Comparison of ENCODE assay signal across 9 mouse cellular contexts in genomic region chr9:41378627-41379231, GRCm38 (mm10).
DNase-seq lines count a peak whose midpoint lies in the region; ATAC-seq lines count a peak whose summit lies in the region.
"Had no signal": no experiment of that assay in that cellular context is flagged by ENCODE, and none has a peak within 500 bp of the region (broad histone marks: within the 10 kb centered on the region; RNA-seq: fewer than 3 reads in every experiment).

No protein-coding gene starts in this region.

- peak; percentile 60 for ATAC-seq in forebrain, embryonic 12.5 days (ENCODE audit: low FRiP score)

- no peaks in the 10 kb centered on the region for H3K27me3 ChIP-seq in forebrain, embryonic 12.5 days
- H3K27me3 ChIP-seq in midbrain, embryonic 10.5 days (ENCODE audit: low read depth, poor library complexity, severe bottlenecking), result no peaks in the 10 kb centered on the region

- H3K4me3 ChIP-seq in forebrain, embryonic 12.5 days (replicated peaks), result peak overlapping the region; percentile 20
- peak overlapping the region; percentile 58 for H3K4me3 ChIP-seq in midbrain, embryonic 10.5 days

- peak overlapping the region; percentile 55 for H3K9ac ChIP-seq in forebrain, embryonic 12.5 days

- peak; percentile 29 for DNase-seq in right cerebral cortex, postnatal 25 days
- no peak for DNase-seq in right cerebral cortex, postnatal 36 days (ENCODE audit: low spot score in 2 of 2)
- peak; percentile 72 for DNase-seq in midbrain, embryonic 10.5 days (ENCODE audit: low spot score)
- no peak for DNase-seq in urinary bladder, postnatal 4 days (ENCODE audit: low spot score in 2 of 2)
- DNase-seq in kidney, postnatal 36 days, result no peak
- DNase-seq in ovary, adult 18-20 months (ENCODE audit: low spot score), result no peak
- DNase-seq: heart, adult 18-20 months had no signal

- H3K4me1 ChIP-seq in forebrain, embryonic 12.5 days, result peaks cover 67% of the 10 kb centered on the region
- H3K4me1 ChIP-seq in midbrain, embryonic 10.5 days, result peaks cover 93% of the 10 kb centered on the region

- 8% methylated on average over 10 of the region's 10 CpGs for WGBS in forebrain, embryonic 12.5 days
- WGBS in midbrain, embryonic 10.5 days, result 13% methylated on average over 10 of the region's 10 CpGs

- H3K36me3 ChIP-seq in forebrain, embryonic 12.5 days (replicated peaks), result no peaks in the 10 kb centered on the region
- peaks cover 15% of the 10 kb centered on the region; the same call in 1 of the 2 replicates for H3K36me3 ChIP-seq in midbrain, embryonic 10.5 days

- H3K27ac ChIP-seq in forebrain, embryonic 12.5 days, result peak overlapping the region; percentile 96
- H3K27ac ChIP-seq in midbrain, embryonic 10.5 days (replicated peaks), result peak overlapping the region; percentile 97
- H3K27ac ChIP-seq: macrophage had no signal

- H3K9me3 ChIP-seq in forebrain, embryonic 12.5 days, result no peaks in the 10 kb centered on the region
- H3K9me3 ChIP-seq in midbrain, embryonic 10.5 days (replicated peaks), result no peaks in the 10 kb centered on the region

- peak overlapping the region; percentile 68 for H3K4me2 ChIP-seq in forebrain, embryonic 12.5 days

Comparison
In these comparisons a context has a peak if more than half of its experiments do, and no peak if none do; other contexts are left out.
1. DNase-seq: peak in right cerebral cortex, postnatal 25 days (single experiment) and midbrain, embryonic 10.5 days (single experiment); none in right cerebral cortex, postnatal 36 days (0 of 2), urinary bladder, postnatal 4 days (0 of 2), kidney, postnatal 36 days (0 of 2) and ovary, adult 18-20 months (single experiment).